Mouse (Mus musculus) intestine, embryonic 14.5 days (tissue): Measurements from ENCODE around the gene Slc30a9. TPM values are rescaled to one million over a fixed set of nuclear protein-coding genes. Genes with fewer than 3 reads are reported as not detected.

ENCODE experiments used
- ATAC-seq: fragments of 200-750 bp; cut with Nextera tagmentation; replicated peaks from 2 replicates; pipeline ENCODE4 v1.8.0; 2017; ENCODE audit warnings: low read depth, moderate number of reproducible peaks, moderate TSS enrichment, moderate library complexity; ENCODE audit not compliant: low FRiP score, low TSS enrichment
- DNase-seq: peaks from one replicate; pipeline ENCODE4 v3.0.0-alpha.2; 2018; ENCODE audit warnings: low spot score
- H3K27ac ChIP-seq: fragments of 300-500 bp; sonication (generic); 2 replicates; pipeline ENCODE4 v1.5.1; 2014; ENCODE audit warnings: low read depth, mild to moderate bottlenecking, control low read depth
- H3K27me3 ChIP-seq: fragments of 300-500 bp; sonication (generic); replicated peaks from 2 replicates; pipeline ENCODE4 v1.6.1; 2014; ENCODE audit warnings: low read length, control low read depth; ENCODE audit not compliant: control insufficient read depth, insufficient read depth
- H3K36me3 ChIP-seq: fragments of 300-500 bp; sonication (generic); 2 replicates; pipeline ENCODE4 v1.6.1; 2014; ENCODE audit warnings: low read length, control low read depth; ENCODE audit not compliant: control insufficient read depth, insufficient read depth
- H3K4me1 ChIP-seq: fragments of 300-500 bp; sonication (generic); replicated peaks from 2 replicates; pipeline ENCODE4 v1.6.1; 2014; ENCODE audit warnings: low read length, control low read depth, mixed read lengths; ENCODE audit not compliant: control insufficient read depth, insufficient read depth
- H3K4me2 ChIP-seq: fragments of 300-500 bp; sonication (generic); 2 replicates; pipeline ENCODE4 v1.6.1; 2014; ENCODE audit warnings: low read length
- H3K4me3 ChIP-seq: fragments of 300-500 bp; sonication (generic); 2 replicates; pipeline ENCODE4 v1.5.1; 2014; ENCODE audit warnings: low read depth, low read length, control low read depth, mixed read lengths
- H3K9ac ChIP-seq: fragments of 300-500 bp; sonication (generic); 2 replicates; pipeline ENCODE4 v1.6.1; 2014; ENCODE audit warnings: mild to moderate bottlenecking, low read length
- H3K9me3 ChIP-seq: fragments of 300-500 bp; sonication (generic); 2 replicates; pipeline ENCODE4 v1.6.1; 2016; ENCODE audit warnings: low read length, control low read depth; ENCODE audit not compliant: control insufficient read depth
- WGBS: fragments of 180-500 bp; shearing (Covaris S2); extraction: QIAGEN DNeasy Blood & Tissue Kit; methylation state at CpG from one replicate; pipeline ENCODE4 v1.1.7; 2014; 5-methylcytosine and 5-hydroxymethylcytosine counted together
- polyA plus RNA-seq: library from polyadenylated mRNA; unstranded; fragments of >200 nt; fragmentation: Nextera tagmentation; extraction: Ambion mirVana; gene quantifications from 2 replicates; pipeline ENCODE4 v1.2.1, GENCODE M21; 2014

The Slc30a9 gene
- polyA plus RNA-seq, 1 experiment from 2014 or later = 98.2 TPM

DNA sequence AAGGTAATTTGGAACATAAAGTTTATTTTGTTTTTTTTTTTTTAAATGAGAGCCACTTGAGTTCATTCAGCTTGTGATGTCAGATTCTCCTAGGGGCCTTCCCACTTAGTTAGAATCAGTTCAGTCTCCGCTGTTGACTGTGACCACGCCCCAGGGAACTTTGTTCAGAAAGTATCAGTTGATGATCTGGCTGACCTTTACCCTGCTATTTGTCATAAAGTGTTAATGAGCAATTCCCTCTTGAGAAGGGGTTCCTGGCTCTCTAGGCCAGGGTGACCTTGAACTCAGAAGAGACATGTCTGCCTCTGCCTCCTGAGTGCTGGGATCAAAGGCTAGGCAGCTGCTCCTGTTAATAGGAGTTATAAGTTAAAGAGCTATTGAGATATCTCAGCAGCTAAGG is 40.3 kb downstream of the Slc30a9 start:
- H3K9ac ChIP-seq = no peak overlapping the region
- no peaks in the 10 kb centered on the region for H3K27me3 ChIP-seq
- no peak for DNase-seq
- no peak overlapping the region for H3K4me2 ChIP-seq
- no peak for ATAC-seq
- WGBS = 89% methylated on average over 2 of the region's 2 CpGs
- no peak overlapping the region for H3K4me3 ChIP-seq
- H3K27ac ChIP-seq = no peak overlapping the region
- peaks cover 94% of the 10 kb centered on the region for H3K36me3 ChIP-seq
- H3K9me3 ChIP-seq = no peaks in the 10 kb centered on the region
- H3K4me1 ChIP-seq = no peaks in the 10 kb centered on the region

DNA sequence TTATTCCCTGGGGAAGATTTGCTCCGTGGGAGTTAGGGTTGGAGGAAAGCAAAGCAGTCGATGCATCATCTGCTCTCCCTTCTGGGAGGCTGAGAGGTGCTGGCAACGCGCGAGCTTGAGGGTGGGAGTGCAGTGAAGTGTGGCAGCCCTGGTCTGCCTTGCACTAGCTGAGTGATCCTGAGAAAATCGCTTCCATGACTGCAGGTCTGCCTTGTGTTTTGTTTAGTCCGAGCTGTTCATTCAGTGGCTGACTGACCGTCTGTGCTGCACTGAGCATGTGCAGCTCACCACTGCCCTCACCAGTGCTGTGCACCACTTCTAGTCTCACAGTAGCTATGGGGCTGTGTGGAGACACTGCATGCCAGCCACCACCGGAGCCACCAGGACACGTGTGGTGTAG is 42.2 kb downstream of the Slc30a9 start:
- Histone ChIP-seq H3K27me3 (no peaks in the 10 kb centered on the region), H3K4me3 (no peak overlapping the region), H3K4me2 (no peak overlapping the region), H3K4me1 (no peaks in the 10 kb centered on the region), H3K9me3 (no peaks in the 10 kb centered on the region), H3K36me3 (peaks cover 89% of the 10 kb centered on the region), H3K27ac (no peak overlapping the region), H3K9ac (no peak overlapping the region)
- DNase-seq (no peak), ATAC-seq (no peak)
- 77% methylated on average over 10 of the region's 10 CpGs for WGBS

DNA sequence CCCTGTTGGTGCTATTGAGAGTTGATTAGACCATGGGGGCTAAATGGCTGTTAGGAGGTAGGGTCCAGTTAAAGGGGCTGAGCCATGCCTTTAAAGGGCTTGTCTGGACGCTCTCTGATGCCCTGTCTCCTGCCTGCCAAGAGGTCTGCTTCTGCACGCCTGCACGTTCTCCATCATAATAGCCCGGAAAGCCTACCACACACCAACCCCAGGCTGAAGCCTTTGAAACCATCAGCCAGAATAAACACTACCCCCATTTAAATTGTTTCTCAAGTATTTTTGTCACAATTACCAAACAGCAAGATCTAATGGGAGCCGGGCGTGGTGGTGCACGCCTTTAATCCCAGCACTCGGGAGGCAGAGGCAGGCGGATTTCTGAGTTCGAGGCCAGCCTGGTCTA is 55.6 kb downstream of the Slc30a9 start:
- Histone ChIP-seq H3K4me1 (no peaks in the 10 kb centered on the region), H3K36me3 (no peaks in the 10 kb centered on the region), H3K9me3 (no peaks in the 10 kb centered on the region), H3K4me2 (no peak overlapping the region), H3K27ac (no peak overlapping the region), H3K27me3 (no peaks in the 10 kb centered on the region), H3K4me3 (no peak overlapping the region), H3K9ac (no peak overlapping the region)
- DNase-seq (no peak), ATAC-seq (no peak)
- whole genome bisulfite sequencing = 95% methylated on average over 10 of the region's 10 CpGs

DNA sequence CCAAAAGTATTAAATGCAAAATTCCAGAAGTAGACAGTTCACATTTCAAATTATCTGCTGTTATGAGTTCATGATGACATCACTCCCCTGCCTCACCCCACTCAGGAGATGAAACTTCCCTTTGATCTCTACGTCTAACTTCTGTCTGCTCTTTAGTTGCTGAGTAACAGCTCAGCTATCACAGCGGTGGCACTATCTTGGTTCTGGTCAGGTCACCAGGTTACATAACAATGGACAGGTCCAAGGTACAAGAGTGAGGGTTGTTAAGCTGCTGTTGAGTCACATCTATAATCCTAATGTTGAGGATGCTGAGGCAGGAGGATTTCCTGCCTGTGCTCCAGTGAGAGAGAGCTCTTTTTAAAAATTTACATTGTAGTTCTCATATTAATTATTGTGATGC is 56.2 kb downstream of the Slc30a9 start:
- DNase-seq = no peak
- no peak overlapping the region for H3K4me2 ChIP-seq
- H3K9ac ChIP-seq = no peak overlapping the region
- no peaks in the 10 kb centered on the region for H3K4me1 ChIP-seq
- ATAC-seq = no peak
- H3K4me3 ChIP-seq = no peak overlapping the region
- H3K36me3 ChIP-seq = no peaks in the 10 kb centered on the region
- H3K27ac ChIP-seq = no peak overlapping the region
- no peaks in the 10 kb centered on the region for H3K9me3 ChIP-seq
- WGBS = 69% methylated on average over 2 of the region's 2 CpGs
- H3K27me3 ChIP-seq = no peaks in the 10 kb centered on the region

DNA sequence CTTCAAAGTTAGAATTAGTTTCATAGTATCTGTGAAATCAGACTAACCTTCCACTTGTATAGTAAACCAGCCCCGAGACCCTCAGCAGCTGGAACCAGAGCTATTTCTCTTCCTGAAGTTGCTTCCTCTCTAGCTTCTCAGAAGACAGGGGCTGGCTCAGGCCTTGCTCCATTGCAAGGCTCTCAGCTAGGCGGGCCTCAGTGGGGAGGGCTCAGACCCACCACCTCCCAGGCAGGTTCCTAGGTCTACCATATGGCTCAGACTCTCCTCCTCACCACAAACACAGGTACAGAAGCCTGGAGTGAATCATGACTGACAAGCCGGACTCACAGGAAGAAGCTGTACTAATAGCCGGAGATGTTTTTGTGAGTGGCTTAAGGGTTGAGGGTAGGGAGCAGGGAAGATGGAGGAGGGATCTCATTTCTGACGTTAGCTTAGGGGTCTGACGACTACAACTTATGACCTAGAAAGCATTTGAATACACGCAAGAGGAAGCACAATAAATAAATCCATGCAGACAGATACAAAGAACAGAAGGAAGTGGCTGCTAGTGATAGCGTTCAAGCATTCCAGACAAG is 70.4 kb downstream of the Slc30a9 start:
- ATAC-seq (no peak), DNase-seq (no peak)
- H3K9me3 ChIP-seq = no peaks in the 10 kb centered on the region
- H3K36me3 ChIP-seq = no peaks in the 10 kb centered on the region
- H3K27me3 ChIP-seq = no peaks in the 10 kb centered on the region
- H3K4me2 ChIP-seq = no peak overlapping the region
- 42% methylated on average over 8 of the region's 8 CpGs for WGBS
- H3K4me3 ChIP-seq = no peak overlapping the region
- no peak overlapping the region for H3K9ac ChIP-seq
- no peaks in the 10 kb centered on the region for H3K4me1 ChIP-seq
- no peak overlapping the region for H3K27ac ChIP-seq

DNA sequence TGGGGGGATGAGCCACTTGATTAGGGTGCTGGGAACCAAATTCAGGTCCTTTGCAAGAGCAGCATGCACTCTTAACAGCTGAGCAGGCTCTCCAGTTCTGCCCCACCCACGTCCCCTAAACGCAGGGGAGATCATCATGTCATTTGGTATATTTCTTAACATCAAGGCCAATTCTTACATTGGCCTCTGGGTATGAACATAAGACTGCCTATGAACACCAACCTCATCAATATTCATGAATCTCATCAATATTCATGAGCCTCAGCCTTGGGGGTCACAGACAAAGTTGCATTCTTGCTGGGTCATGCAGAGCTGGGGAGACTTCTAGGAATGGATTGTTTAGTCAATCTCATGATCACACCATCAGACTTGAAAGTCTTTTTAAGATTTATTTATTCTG is 74.9 kb downstream of the Slc30a9 start:
- ATAC-seq = no peak
- Histone ChIP-seq H3K27ac (no peak overlapping the region), H3K4me2 (no peak overlapping the region), H3K9ac (no peak overlapping the region), H3K9me3 (no peaks in the 10 kb centered on the region), H3K36me3 (no peaks in the 10 kb centered on the region), H3K4me1 (no peaks in the 10 kb centered on the region), H3K4me3 (no peak overlapping the region), H3K27me3 (no peaks in the 10 kb centered on the region)
- DNase-seq = no peak
- WGBS = 94% methylated on average over 2 of the region's 2 CpGs

DNA sequence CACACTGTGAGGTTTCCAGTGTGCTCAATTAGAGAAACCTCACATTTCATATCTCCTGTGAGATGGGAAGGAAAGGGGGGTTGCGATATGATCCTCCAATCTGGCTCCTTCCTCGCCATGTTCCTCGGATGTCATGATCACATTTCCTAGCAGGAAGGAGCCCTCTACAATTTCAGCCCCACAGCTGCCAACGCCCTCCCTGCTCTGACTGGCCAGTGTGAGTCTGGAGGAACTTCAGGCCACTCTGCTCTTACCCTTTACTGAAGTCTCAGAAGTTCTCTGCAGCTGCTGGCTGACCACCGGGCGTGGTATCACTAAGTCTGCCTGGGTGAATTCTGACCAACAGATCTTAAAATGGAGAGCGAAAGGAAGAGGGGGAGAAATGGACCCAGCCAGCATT is 75.8 kb downstream of the Slc30a9 start:
- Histone ChIP-seq H3K27me3 (no peaks in the 10 kb centered on the region), H3K4me1 (no peaks in the 10 kb centered on the region), H3K9me3 (no peaks in the 10 kb centered on the region), H3K4me3 (no peak overlapping the region), H3K4me2 (no peak overlapping the region), H3K27ac (no peak overlapping the region), H3K36me3 (no peaks in the 10 kb centered on the region), H3K9ac (no peak overlapping the region)
- DNase-seq (no peak), ATAC-seq (no peak)
- WGBS = 88% methylated on average over 7 of the region's 7 CpGs

DNA sequence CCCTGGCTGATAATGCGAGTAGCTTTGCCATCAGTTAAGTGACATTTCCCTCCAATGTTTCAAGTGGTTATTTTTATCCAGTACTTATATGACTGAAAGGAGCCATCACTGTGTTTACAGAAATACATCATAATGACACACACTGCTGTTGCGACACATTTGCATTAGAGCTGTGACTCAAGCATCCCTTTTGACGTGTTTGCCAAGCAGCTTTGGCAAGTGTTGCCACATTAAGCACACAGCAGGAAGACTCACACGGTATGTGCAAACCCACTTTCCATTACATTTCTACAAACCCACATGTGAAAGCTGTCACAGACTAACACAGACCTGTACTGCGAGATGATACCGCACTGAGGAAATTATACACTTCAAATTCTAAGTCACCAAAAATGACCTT is 87.2 kb downstream of the Slc30a9 start:
- DNase-seq = no peak
- no peak for ATAC-seq
- Histone ChIP-seq H3K4me2 (no peak overlapping the region), H3K9me3 (no peaks in the 10 kb centered on the region), H3K4me3 (no peak overlapping the region), H3K4me1 (no peaks in the 10 kb centered on the region), H3K27ac (no peak overlapping the region), H3K27me3 (no peaks in the 10 kb centered on the region), H3K36me3 (no peaks in the 10 kb centered on the region), H3K9ac (no peak overlapping the region)
- WGBS = 85% methylated on average over 6 of the region's 6 CpGs

DNA sequence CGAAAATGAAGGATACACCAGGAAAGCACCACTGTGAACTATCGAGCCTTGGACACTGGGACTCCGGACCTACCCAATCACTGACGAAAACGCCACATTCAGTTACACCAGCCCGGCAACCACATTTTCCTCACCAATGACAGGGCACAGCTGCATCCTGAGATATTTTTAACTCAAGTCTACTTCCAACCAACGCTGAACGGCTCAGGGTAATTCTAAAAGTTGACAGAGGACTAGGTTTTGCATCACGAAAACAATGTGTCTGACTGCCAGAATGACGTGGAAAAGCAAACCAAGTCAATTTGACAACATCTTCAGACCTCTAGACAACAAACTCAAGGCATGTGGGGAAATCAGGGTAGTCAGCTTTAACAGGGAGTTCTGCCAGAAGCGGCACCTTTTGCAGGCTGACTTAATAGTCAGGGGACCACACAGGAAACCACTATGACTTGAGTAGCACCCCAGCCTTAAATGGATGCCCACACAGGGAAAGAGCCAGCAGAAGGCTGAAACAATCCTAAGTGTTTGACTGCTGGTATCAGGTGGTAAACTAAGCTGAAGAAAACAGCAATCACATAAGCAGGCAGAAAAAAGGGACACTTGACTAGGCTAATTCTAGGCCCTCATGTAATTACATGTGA is 88.6 kb downstream of the Slc30a9 start:
- no peak overlapping the region for H3K4me3 ChIP-seq
- no peak overlapping the region for H3K4me2 ChIP-seq
- H3K9ac ChIP-seq = no peak overlapping the region
- no peaks in the 10 kb centered on the region for H3K4me1 ChIP-seq
- H3K9me3 ChIP-seq = no peaks in the 10 kb centered on the region
- ATAC-seq (no peak), DNase-seq (no peak)
- no peaks in the 10 kb centered on the region for H3K36me3 ChIP-seq
- H3K27ac ChIP-seq = no peak overlapping the region
- no peaks in the 10 kb centered on the region for H3K27me3 ChIP-seq
- WGBS = 84% methylated on average over 11 of the region's 11 CpGs
